Mouse (Mus musculus): ENCODE data around the gene Fzd7. TPM values are rescaled to one million over a fixed set of nuclear protein-coding genes. Genes with fewer than 3 reads are reported as not detected.

Gene Fzd7
- polyA plus RNA-seq, 1 experiment, result 16.4 TPM

GRCm38 (mm10) chr1:59444127-59444660, 38.0 kb upstream of the Fzd7 start:
- no peaks in the 10 kb centered on the region for H3K36me3 ChIP-seq (ENCODE audit: control insufficient read depth, insufficient read depth)
- no peak for TF ChIP-seq POLR2AphosphoS2 (IDR thresholded peaks at IDR 0.05; ENCODE audit: insufficient read length, low read depth)
- TF ChIP-seq MAX (IDR thresholded peaks at IDR 0.05; ENCODE audit: low read depth), result no peak
- no peak for TF ChIP-seq TCF12 (IDR thresholded peaks at IDR 0.05; ENCODE audit: insufficient read depth, poor library complexity, severe bottlenecking)
- no peak for TF ChIP-seq REST (IDR thresholded peaks at IDR 0.05; ENCODE audit: insufficient read depth, insufficient read length)
- no peak for TF ChIP-seq TCF3 (IDR thresholded peaks at IDR 0.05; ENCODE audit: insufficient read length, low read depth)
- no peak overlapping the region for H3K4me3 ChIP-seq
- H3ac ChIP-seq (ENCODE audit: control insufficient read depth, insufficient read length), result no peak overlapping the region
- peak overlapping the region; percentile 55 for H3K4me2 ChIP-seq (ENCODE audit: low read depth)
- no peaks in the 10 kb centered on the region for H3K27me3 ChIP-seq (ENCODE audit: control insufficient read depth, insufficient read depth, insufficient read length)
- no peaks in the 10 kb centered on the region for H3K79me2 ChIP-seq (ENCODE audit: control insufficient read depth, insufficient read depth)

GRCm38 (mm10) chr1:59445242-59445641, 37.0 kb upstream of the Fzd7 start:
- Histone ChIP-seq H3K4me2 (ENCODE audit: low read depth) (no peak overlapping the region), H3K36me3 (ENCODE audit: control insufficient read depth, insufficient read depth) (no peaks in the 10 kb centered on the region), H3ac (ENCODE audit: control insufficient read depth, insufficient read length) (no peak overlapping the region), H3K4me3 (no peak overlapping the region), H3K79me2 (ENCODE audit: control insufficient read depth, insufficient read depth) (no peaks in the 10 kb centered on the region), H3K27me3 (ENCODE audit: control insufficient read depth, insufficient read depth, insufficient read length) (no peaks in the 10 kb centered on the region)
- TF ChIP-seq POLR2AphosphoS2 (IDR thresholded peaks at IDR 0.05; ENCODE audit: insufficient read length, low read depth) (no peak), TCF3 (IDR thresholded peaks at IDR 0.05; ENCODE audit: insufficient read length, low read depth) (no peak), USF1 (IDR thresholded peaks at IDR 0.05; ENCODE audit: low read depth) (no peak)

- H3K4me3 ChIP-seq, result no peak overlapping the region
Measured at GRCm38 (mm10) chr1:59448497-59449270, 33.5 kb upstream of the Fzd7 start.

GRCm38 (mm10) chr1:59449423-59449822, 32.8 kb upstream of the Fzd7 start:
- H3K27me3 ChIP-seq (ENCODE audit: control insufficient read depth, insufficient read depth, insufficient read length), result no peaks in the 10 kb centered on the region
- H3K4me2 ChIP-seq (ENCODE audit: low read depth), result no peak overlapping the region
- TF ChIP-seq MAX (IDR thresholded peaks at IDR 0.05; ENCODE audit: low read depth) (no peak), REST (IDR thresholded peaks at IDR 0.05; ENCODE audit: insufficient read depth, insufficient read length) (no peak), USF1 (IDR thresholded peaks at IDR 0.05; ENCODE audit: low read depth) (no peak), POLR2AphosphoS2 (IDR thresholded peaks at IDR 0.05; ENCODE audit: insufficient read length, low read depth) (no peak), TCF3 (IDR thresholded peaks at IDR 0.05; ENCODE audit: insufficient read length, low read depth) (no peak), TCF12 (IDR thresholded peaks at IDR 0.05; ENCODE audit: insufficient read depth, poor library complexity, severe bottlenecking) (no peak), E2F4 (IDR thresholded peaks at IDR 0.05; ENCODE audit: insufficient read depth) (no peak), CEBPB (IDR thresholded peaks at IDR 0.05; ENCODE audit: insufficient read depth, poor library complexity, severe bottlenecking) (no peak), MYOG (IDR thresholded peaks at IDR 0.05; ENCODE audit: control insufficient read depth in 1 of 3, insufficient read depth in 1 of 3, insufficient read length in 2 of 3, low read depth in 2 of 3) (no peak), POLR2A (IDR thresholded peaks at IDR 0.05; ENCODE audit: insufficient read length, low read depth) (no peak), SRF (IDR thresholded peaks at IDR 0.05; ENCODE audit: control insufficient read depth, insufficient read length, low read depth) (no peak), MYOD1 (IDR thresholded peaks at IDR 0.05; ENCODE audit: control insufficient read depth in 1 of 3, insufficient read length in 2 of 3, low read depth in 2 of 3) (no peak)
- H3K4me3 ChIP-seq, result no peak overlapping the region
- no peaks in the 10 kb centered on the region for H3K36me3 ChIP-seq (ENCODE audit: control insufficient read depth, insufficient read depth)
- no peak overlapping the region for H3ac ChIP-seq (ENCODE audit: control insufficient read depth, insufficient read length)
- no peaks in the 10 kb centered on the region for H3K79me2 ChIP-seq (ENCODE audit: control insufficient read depth, insufficient read depth)

More at GRCm38 (mm10) chr1:59448497-59449270, 33.5 kb upstream of the Fzd7 start:
- Histone ChIP-seq H3K79me2 (ENCODE audit: control insufficient read depth, insufficient read depth) (no peaks in the 10 kb centered on the region), H3K27me3 (ENCODE audit: control insufficient read depth, insufficient read depth, insufficient read length) (no peaks in the 10 kb centered on the region), H3ac (ENCODE audit: control insufficient read depth, insufficient read length) (no peak overlapping the region), H3K4me2 (ENCODE audit: low read depth) (no peak overlapping the region), H3K36me3 (ENCODE audit: control insufficient read depth, insufficient read depth) (no peaks in the 10 kb centered on the region)
- TF ChIP-seq TCF12 (IDR thresholded peaks at IDR 0.05; ENCODE audit: insufficient read depth, poor library complexity, severe bottlenecking) (no peak), POLR2A (IDR thresholded peaks at IDR 0.05; ENCODE audit: insufficient read length, low read depth) (no peak), SRF (IDR thresholded peaks at IDR 0.05; ENCODE audit: control insufficient read depth, insufficient read length, low read depth) (no peak), MYOG (IDR thresholded peaks at IDR 0.05; ENCODE audit: control insufficient read depth in 1 of 3, insufficient read depth in 1 of 3, insufficient read length in 2 of 3, low read depth in 2 of 3) (no peak), REST (IDR thresholded peaks at IDR 0.05; ENCODE audit: insufficient read depth, insufficient read length) (no peak), MAX (IDR thresholded peaks at IDR 0.05; ENCODE audit: low read depth) (no peak), E2F4 (IDR thresholded peaks at IDR 0.05; ENCODE audit: insufficient read depth) (no peak), USF1 (IDR thresholded peaks at IDR 0.05; ENCODE audit: low read depth) (no peak), TCF3 (IDR thresholded peaks at IDR 0.05; ENCODE audit: insufficient read length, low read depth) (no peak)

GRCm38 (mm10) chr1:59450896-59451295, 31.3 kb upstream of the Fzd7 start:
- H3K36me3 ChIP-seq (ENCODE audit: control insufficient read depth, insufficient read depth), result no peaks in the 10 kb centered on the region
- TF ChIP-seq MYOG (IDR thresholded peaks at IDR 0.05; ENCODE audit: control insufficient read depth in 1 of 3, insufficient read depth in 1 of 3, insufficient read length in 2 of 3, low read depth in 2 of 3) (peak in 2 of 3 experiments; percentile 68 to 89), E2F4 (IDR thresholded peaks at IDR 0.05; ENCODE audit: insufficient read depth) (no peak), MYOD1 (IDR thresholded peaks at IDR 0.05; ENCODE audit: control insufficient read depth in 1 of 3, insufficient read length in 2 of 3, low read depth in 2 of 3) (peak in 2 of 3 experiments; percentile 35 to 87), TCF3 (IDR thresholded peaks at IDR 0.05; ENCODE audit: insufficient read length, low read depth) (peak; percentile 31)
- H3K4me3 ChIP-seq, result no peak overlapping the region

More at GRCm38 (mm10) chr1:59450896-59451295, 31.3 kb upstream of the Fzd7 start:
- H3K79me2 ChIP-seq (ENCODE audit: control insufficient read depth, insufficient read depth), result no peaks in the 10 kb centered on the region
- no peak overlapping the region for H3ac ChIP-seq (ENCODE audit: control insufficient read depth, insufficient read length)
- no peak overlapping the region for H3K4me2 ChIP-seq (ENCODE audit: low read depth)
- no peaks in the 10 kb centered on the region for H3K27me3 ChIP-seq (ENCODE audit: control insufficient read depth, insufficient read depth, insufficient read length)
